Mouse (Mus musculus): Measurements from ENCODE around the gene Ptprs. TPM values are rescaled to one million over a fixed set of nuclear protein-coding genes. Genes with fewer than 3 reads are reported as not detected.
A peak's percentile ranks its signal among the peaks of the same experiment; 100 is the strongest.

The Ptprs gene
- polyA plus RNA-seq, 1 experiment from 2014 or later: 251 TPM

DNA sequence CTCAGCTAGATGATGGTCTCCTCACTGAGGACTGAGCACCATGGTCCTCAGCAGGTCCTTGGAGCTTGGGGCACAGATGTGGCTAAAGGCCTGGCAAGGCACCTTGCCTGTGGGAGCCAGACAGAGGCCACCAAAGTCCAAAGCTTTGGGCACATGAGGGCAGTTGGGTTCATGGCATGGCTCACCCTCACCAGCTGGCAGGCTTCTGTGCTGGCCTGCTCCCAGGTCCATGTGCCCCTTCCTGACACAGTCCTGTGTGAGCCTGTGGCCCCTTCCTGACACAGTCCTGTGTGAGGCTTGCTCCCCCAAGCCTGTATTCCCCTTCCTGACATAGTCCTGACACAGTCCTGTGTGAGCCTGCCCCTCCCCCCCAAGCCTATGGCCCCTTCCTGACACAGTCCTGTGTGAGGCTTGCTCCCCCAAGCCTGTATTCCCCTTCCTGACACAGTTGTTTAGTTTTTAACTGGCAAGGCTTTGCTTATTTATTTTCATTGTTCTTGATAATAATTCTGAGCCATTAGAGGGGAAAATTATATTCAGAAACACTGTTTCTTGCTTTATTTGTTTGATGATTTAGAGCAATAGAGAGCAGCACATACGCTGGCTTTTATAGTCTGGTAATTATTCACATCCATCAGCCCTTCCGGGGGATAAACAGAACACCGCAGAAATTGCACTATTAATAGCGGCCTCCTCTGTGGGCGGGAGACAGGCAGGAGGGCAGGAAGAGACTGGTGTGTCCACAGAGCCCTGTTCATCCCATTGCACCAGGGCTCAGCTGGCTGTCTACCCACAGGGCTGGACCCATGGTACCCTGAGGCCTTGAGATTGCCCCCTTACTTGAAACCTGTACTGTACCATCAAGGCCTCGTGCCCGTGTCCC lies 110.3 kb downstream of the Ptprs start:
- H3K27me3 ChIP-seq: no peaks in the 10 kb centered on the region
- peak overlapping the region; percentile 90 for H3K27ac ChIP-seq (replicated peaks)
- no peaks in the 10 kb centered on the region for H3K9me3 ChIP-seq
- H3K4me3 ChIP-seq: no peak overlapping the region
- H3K4me2 ChIP-seq: no peak overlapping the region
- 39% methylated on average over 7 of the region's 7 CpGs for WGBS
- peaks cover 76% of the 10 kb centered on the region for H3K4me1 ChIP-seq (replicated peaks)
- H3K36me3 ChIP-seq: peaks cover 53% of the 10 kb centered on the region
- ATAC-seq (ENCODE audit: low read depth): peak; percentile 74
- H3K9ac ChIP-seq: peak overlapping the region; percentile 52

Small RNA genes lying within 50 kb of the gene (microRNA-seq; reads per million reads assigned to microRNA genes)
- gene Mir6977: 1.0 reads per million

Other genes starting within 250 kb of the Ptprs start
- 16.6 and 19.1 TPM in 2 replicates for gene Fem1a, start 219.7 kb downstream of the Ptprs start, polyA plus RNA-seq (2015; fragmentation: Nextera tagmentation; extraction: Ambion mirVana)
- gene Ticam1, start 199.7 kb downstream of the Ptprs start, polyA plus RNA-seq (2015; fragmentation: Nextera tagmentation; extraction: Ambion mirVana): 1.5 and 1.7 TPM in 2 replicates
- 21.5 and 24.7 TPM in 2 replicates for gene Plin3, start 183.6 kb downstream of the Ptprs start, polyA plus RNA-seq (2015; fragmentation: Nextera tagmentation; extraction: Ambion mirVana)
- not detected in 2 replicates for gene Arrdc5, start 176.2 kb downstream of the Ptprs start, polyA plus RNA-seq (2015; fragmentation: Nextera tagmentation; extraction: Ambion mirVana)
- 20.0 and 27.4 TPM in 2 replicates for gene Uhrf1, start 173.2 kb downstream of the Ptprs start, polyA plus RNA-seq (2015; fragmentation: Nextera tagmentation; extraction: Ambion mirVana)
- gene Kdm4b, start 150.4 kb downstream of the Ptprs start, polyA plus RNA-seq (2015; fragmentation: Nextera tagmentation; extraction: Ambion mirVana): 72.1 and 77.9 TPM in 2 replicates
- not detected in 2 replicates for gene Znrf4, start 35.9 kb upstream of the Ptprs start, polyA plus RNA-seq (2015; fragmentation: Nextera tagmentation; extraction: Ambion mirVana)
- 1.0 and 1.7 TPM in 2 replicates for gene Gm20219, start 77.9 kb upstream of the Ptprs start, polyA plus RNA-seq (2015; fragmentation: Nextera tagmentation; extraction: Ambion mirVana)
- 67.6 and 77.2 TPM in 2 replicates for gene Safb2, start 108.1 kb upstream of the Ptprs start, polyA plus RNA-seq (2015; fragmentation: Nextera tagmentation; extraction: Ambion mirVana)
- gene Safb, start 108.3 kb upstream of the Ptprs start, polyA plus RNA-seq (2015; fragmentation: Nextera tagmentation; extraction: Ambion mirVana): 104 and 136 TPM in 2 replicates
- gene 2410015M20Rik, start 133.3 kb upstream of the Ptprs start, polyA plus RNA-seq (2015; fragmentation: Nextera tagmentation; extraction: Ambion mirVana): 179 and 214 TPM in 2 replicates
- 1,004 and 1,135 TPM in 2 replicates for gene Rpl36, start 136.9 kb upstream of the Ptprs start, polyA plus RNA-seq (2015; fragmentation: Nextera tagmentation; extraction: Ambion mirVana)
- 40.4 and 44.2 TPM in 2 replicates for gene Lonp1, start 150.4 kb upstream of the Ptprs start, polyA plus RNA-seq (2015; fragmentation: Nextera tagmentation; extraction: Ambion mirVana)
- gene Catsperd, start 151.7 kb upstream of the Ptprs start, polyA plus RNA-seq (2015; fragmentation: Nextera tagmentation; extraction: Ambion mirVana): 0.90 and 1.7 TPM in 2 replicates
- 90.7 and 94.7 TPM in 2 replicates for gene Ranbp3, start 196.8 kb upstream of the Ptprs start, polyA plus RNA-seq (2015; fragmentation: Nextera tagmentation; extraction: Ambion mirVana)
- 542 and 575 TPM in 2 replicates for gene Ndufa11, start 241.3 kb upstream of the Ptprs start, polyA plus RNA-seq (2015; fragmentation: Nextera tagmentation; extraction: Ambion mirVana)
- gene Vmac, start 241.5 kb upstream of the Ptprs start, polyA plus RNA-seq (2015; fragmentation: Nextera tagmentation; extraction: Ambion mirVana): 16.3 and 17.5 TPM in 2 replicates

Measured in neural tube, embryonic 13.5 days (tissue).